Mouse (Mus musculus) embryonic fibroblast, embryonic 13.5 days (primary cell): ENCODE data around the gene Arhgef11. TPM values are rescaled to one million over a fixed set of nuclear protein-coding genes. Genes with fewer than 3 reads are reported as not detected.

Experiments used
- H3K27ac ChIP-seq: 2 replicates; pipeline ENCODE4 v1.5.1; 2012; ENCODE audit warnings: low read length, control low read depth, inconsistent platforms; ENCODE audit not compliant: insufficient read depth
- H3K4me1 ChIP-seq: 2 replicates; pipeline ENCODE4 v1.6.1; 2011; ENCODE audit warnings: low read length; ENCODE audit not compliant: control insufficient read depth, insufficient read depth
- H3K4me3 ChIP-seq: 2 replicates; pipeline ENCODE4 v1.5.1; 2011; ENCODE audit warnings: mild to moderate bottlenecking, control low read depth, low read length; ENCODE audit not compliant: insufficient read depth
- CTCF ChIP-seq: IDR thresholded peaks from 2 replicates; pipeline ENCODE4 v1.5.1; 2011; ENCODE audit warnings: mild to moderate bottlenecking, control low read depth, low read length, moderate library complexity, borderline replicate concordance; ENCODE audit not compliant: insufficient read depth
- POLR2A ChIP-seq: IDR thresholded peaks from 2 replicates; pipeline ENCODE4 v1.6.1; 2011; ENCODE audit warnings: low read depth, mild to moderate bottlenecking, control low read depth, low read length, moderate library complexity
- polyA plus RNA-seq: library from polyadenylated mRNA; stranded (reverse); fragments of >200 nt; gene quantifications from 2 replicates; pipeline ENCODE4 v1.2.4, GENCODE M21; 2011; ENCODE audit warnings: low read depth; ENCODE audit not compliant: missing spikeins, insufficient read length

Gene Arhgef11
- polyA plus RNA-seq, 1 experiment = 27.0 TPM

GRCm38 (mm10) chr3:87659692-87660429 lies 42.5 kb downstream of the Arhgef11 start:
- TF ChIP-seq CTCF = no peak
- no peak for TF ChIP-seq POLR2A
- Histone ChIP-seq H3K4me1 (no peaks in the 10 kb centered on the region), H3K4me3 (no peak overlapping the region), H3K27ac (no peak overlapping the region)

DNA sequence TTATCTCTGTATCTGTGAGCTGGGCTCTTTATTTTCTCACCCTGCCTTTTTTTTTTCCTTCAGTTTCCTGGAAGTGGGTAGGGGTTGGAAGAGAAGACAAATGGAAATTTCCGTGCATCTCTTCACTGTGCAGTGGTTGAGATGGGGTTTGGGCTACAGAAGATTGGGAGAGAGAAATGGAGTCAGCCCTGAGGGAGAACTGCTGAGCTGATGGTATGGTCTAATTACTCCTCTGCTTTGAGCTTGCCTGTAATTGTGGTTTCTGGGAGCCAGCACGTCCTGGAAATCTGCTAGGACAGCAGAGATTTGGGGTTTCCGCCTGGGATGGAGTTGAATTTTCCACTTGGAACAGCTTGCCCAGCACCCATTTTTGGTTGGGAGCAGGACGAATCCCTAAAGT lies 43.1 kb downstream of the Arhgef11 start:
- Histone ChIP-seq H3K4me3 (no peak overlapping the region), H3K27ac (no peak overlapping the region), H3K4me1 (no peaks in the 10 kb centered on the region)
- no peak for TF ChIP-seq POLR2A
- no peak for TF ChIP-seq CTCF

GRCm38 (mm10) chr3:87661291-87661690 lies 43.9 kb downstream of the Arhgef11 start:
- Histone ChIP-seq H3K27ac (no peak overlapping the region), H3K4me1 (no peaks in the 10 kb centered on the region), H3K4me3 (no peak overlapping the region)
- TF ChIP-seq POLR2A = no peak
- no peak for TF ChIP-seq CTCF

DNA sequence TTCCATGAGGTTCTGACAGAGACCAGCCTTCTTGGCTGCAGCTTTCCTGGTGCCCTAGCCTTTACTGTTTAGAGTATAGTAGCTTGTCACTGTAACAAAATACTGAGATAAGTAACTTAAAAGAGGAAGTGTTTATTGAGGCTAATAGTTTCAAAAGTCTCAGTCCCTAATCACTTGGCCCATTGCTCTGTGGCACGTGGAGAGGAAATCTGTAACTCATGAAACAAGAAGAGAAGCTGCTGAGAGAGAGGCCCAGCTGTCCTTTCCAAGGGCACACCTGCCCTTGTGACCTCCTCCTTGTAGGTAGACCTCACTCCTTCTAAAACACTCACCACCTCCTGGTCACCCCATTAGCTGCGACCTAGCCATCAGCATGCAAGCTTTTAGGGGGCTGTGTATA lies 101.2 kb downstream of the Arhgef11 start:
- no peak overlapping the region for H3K27ac ChIP-seq
- H3K4me3 ChIP-seq = no peak overlapping the region
- TF ChIP-seq CTCF (no peak), POLR2A (no peak)
- no peaks in the 10 kb centered on the region for H3K4me1 ChIP-seq

GRCm38 (mm10) chr3:87724556-87724955 lies 107.2 kb downstream of the Arhgef11 start:
- no peak overlapping the region for H3K27ac ChIP-seq

DNA sequence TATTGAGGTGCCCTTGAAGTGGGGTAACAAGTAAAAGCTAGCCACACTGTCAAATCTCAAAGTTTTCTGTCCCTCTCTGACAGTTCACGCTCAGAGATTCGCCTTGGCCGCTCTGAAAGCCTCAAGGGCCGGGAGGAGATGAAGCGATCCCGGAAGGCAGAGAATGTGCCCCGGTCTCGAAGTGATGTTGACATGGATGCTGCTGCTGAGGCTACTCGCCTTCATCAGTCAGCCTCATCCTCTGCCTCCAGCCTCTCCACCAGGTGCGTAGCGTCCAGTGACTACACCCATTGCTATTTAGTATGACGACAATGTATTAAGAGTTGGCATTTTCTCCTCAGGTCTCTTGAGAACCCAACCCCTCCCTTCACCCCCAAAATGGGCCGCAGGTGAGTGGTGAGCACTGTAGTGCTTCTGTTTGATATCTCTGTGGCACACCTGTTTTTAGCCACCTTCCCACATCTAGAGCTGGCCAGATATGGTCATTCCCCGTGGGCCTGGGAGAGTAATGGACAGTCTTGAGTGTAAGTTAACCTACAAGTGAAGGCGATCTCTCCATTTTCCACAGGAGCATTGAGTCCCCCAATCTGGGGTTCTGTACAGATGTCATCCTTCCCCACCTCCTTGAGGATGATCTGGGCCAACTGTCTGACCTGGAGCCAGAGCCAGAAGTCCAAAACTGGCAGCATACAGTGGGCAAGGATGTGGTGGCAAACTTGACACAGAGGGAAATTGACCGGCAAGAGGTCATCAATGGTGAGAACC lies 108.2 kb downstream of the Arhgef11 start:
- Histone ChIP-seq H3K27ac (no peak overlapping the region), H3K4me3 (no peak overlapping the region), H3K4me1 (no peaks in the 10 kb centered on the region)
- no peak for TF ChIP-seq POLR2A
- TF ChIP-seq CTCF = no peak

More at GRCm38 (mm10) chr3:87724556-87724955, 107.2 kb downstream of the Arhgef11 start:
- H3K4me3 ChIP-seq = no peak overlapping the region
- H3K4me1 ChIP-seq = no peaks in the 10 kb centered on the region
- TF ChIP-seq POLR2A = no peak
- no peak for TF ChIP-seq CTCF

DNA sequence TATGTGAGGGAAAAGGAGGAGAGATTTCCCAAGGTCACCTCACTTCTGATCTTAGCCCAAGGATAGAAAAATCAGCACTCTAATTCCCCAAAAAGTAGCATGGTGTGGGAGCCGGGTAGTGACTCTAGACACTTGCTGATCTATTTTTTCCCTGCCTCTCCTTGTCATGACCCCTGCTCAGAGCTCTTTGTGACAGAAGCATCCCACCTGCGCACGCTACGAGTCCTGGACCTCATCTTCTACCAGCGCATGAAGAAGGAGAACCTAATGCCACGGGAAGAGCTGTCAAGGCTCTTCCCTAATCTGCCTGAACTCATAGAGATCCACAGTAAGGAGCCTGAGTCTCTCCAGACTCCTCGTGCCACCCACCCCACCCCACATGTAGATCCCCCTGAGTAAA lies 108.8 kb downstream of the Arhgef11 start:
- TF ChIP-seq POLR2A = no peak
- no peak for TF ChIP-seq CTCF
- H3K27ac ChIP-seq = no peak overlapping the region
- H3K4me3 ChIP-seq = no peak overlapping the region
- no peaks in the 10 kb centered on the region for H3K4me1 ChIP-seq

GRCm38 (mm10) chr3:87728696-87729095 lies 111.3 kb downstream of the Arhgef11 start:
- Histone ChIP-seq H3K4me3 (no peak overlapping the region), H3K27ac (no peak overlapping the region), H3K4me1 (no peaks in the 10 kb centered on the region)
- TF ChIP-seq CTCF (no peak), POLR2A (no peak)

- no peak overlapping the region for H3K27ac ChIP-seq
- no peak overlapping the region for H3K4me3 ChIP-seq
- H3K4me1 ChIP-seq = no peaks in the 10 kb centered on the region
- no peak for TF ChIP-seq POLR2A
- TF ChIP-seq CTCF = no peak
These were observed 115.7 kb downstream of the Arhgef11 start for GRCm38 (mm10) chr3:87733098-87733497.

DNA sequence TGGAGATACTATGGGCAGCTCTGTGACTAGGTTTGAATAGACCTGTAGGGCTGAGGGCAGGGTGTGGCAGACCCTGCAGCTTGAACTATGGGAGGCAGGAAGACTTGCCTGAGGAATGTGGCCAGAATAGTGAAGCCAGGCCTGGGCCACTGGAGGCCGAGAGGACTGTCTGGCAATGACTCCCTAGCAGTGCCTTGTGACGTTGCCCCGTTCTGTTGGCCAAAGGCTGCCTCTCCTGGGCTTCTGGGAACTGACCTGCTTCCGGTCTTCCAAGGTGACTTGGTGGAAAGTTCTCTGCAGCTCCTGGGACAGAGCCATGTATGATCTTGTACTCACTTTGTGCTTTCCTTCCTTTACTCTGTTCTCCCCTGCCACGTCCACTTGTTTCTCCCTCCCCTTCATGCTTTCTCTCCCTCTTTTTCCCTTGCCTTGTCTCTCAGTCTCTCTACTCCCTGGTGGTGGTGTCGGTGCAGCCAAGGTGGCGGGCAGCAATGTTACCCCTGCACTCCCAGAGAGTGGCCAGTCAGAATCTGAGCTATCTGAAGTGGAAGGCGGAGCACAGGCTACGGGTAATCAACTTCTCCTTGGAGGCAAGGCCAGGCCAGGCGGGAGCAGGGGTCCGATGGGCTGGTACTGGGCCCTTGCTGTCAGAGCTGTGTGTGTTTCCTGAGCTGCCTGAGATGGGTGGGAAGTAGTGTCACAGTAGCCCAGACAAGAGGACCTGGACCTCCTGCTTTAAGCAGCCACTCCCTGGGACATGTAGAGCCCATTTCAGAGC lies 116.8 kb downstream of the Arhgef11 start:
- TF ChIP-seq CTCF (no peak), POLR2A (no peak)
- Histone ChIP-seq H3K4me3 (no peak overlapping the region), H3K4me1 (no peaks in the 10 kb centered on the region), H3K27ac (no peak overlapping the region)

GRCm38 (mm10) chr3:87735335-87735734 lies 118.0 kb downstream of the Arhgef11 start:
- H3K27ac ChIP-seq = no peak overlapping the region
- H3K4me3 ChIP-seq = no peak overlapping the region
- no peaks in the 10 kb centered on the region for H3K4me1 ChIP-seq
- no peak for TF ChIP-seq CTCF
- TF ChIP-seq POLR2A = no peak
